Mouse (Mus musculus) frontal cortex, postnatal 36 days (tissue): ENCODE results near the gene Cyp20a1.

Experiments
- DNase-seq, 2 experiments: peaks; one replicate each; pipeline ENCODE4 v3.0.0; 2022; ENCODE audit warnings: low spot score in 2 of 2

Cyp20a1 gene

DNA sequence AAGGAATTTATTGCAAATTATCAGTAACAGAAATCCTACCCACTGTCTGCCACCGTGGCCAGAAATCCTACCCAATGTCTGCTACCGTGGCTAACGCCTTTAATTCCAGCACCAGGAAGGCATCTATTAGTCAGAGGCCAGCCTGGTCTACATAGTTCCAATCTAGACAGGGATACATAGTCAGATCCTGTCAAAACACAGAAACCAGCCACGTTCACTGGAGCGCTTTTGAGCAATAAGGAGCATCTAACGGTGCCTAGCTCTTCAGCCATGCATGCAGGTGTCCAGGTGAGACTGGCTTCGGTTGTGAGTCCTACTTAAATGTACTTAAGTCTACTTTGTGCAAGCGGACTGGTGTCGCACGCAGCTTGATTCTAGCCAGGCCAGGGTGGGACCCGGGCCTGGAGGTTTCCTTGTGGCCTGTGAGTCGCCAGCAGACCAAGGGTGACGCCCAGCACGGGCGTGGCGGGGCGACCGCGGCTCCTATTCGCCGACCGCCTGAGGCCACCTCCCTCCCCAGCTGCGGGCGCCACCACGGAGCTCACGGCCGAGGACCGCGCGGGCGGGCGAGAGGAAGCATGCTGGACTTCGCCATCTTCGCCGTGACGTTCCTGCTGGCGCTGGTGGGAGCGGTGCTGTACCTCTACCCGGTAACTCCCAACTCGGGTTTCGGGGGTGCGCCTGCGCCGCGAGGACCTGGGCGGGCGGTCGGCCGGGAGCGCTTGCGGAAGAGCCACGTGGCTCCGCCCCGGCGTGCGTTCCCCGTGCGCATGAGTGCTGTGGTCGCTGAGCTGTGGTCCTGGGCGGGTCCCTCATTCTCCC is at the start of gene Cyp20a1:
Gene Cyp20a1 (plus strand): TSS at position 516 of the 822 bp plus-strand sequence.
- DNase-seq: peak; percentile 92 to 93

DNA sequence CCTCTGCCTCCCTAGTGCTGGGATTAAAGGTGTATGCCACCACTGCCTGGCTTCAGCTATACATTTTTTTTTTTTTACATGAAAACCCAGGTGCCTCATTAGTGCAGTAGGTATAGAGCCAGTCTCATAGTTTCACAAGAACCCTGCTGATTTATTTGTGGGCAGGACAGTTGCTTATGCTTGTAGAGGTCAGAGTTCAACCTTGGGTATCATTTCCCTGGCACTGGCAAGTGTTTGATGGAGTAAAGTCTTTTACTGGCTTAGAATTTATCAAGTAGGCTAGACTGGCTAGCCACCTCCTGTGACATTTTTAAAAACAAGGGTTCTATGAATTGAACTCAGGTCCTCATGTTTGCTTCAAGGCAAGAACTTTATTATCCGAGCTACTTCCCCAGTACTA is 49.2 kb upstream of the Cyp20a1 start:
- no peak for DNase-seq

- no peak for DNase-seq
These were observed 720 bp downstream of the Cyp20a1 start for GRCm38 (mm10) chr1:60343630-60344455.

- DNase-seq: no peak
These were observed 1.5 kb downstream of the Cyp20a1 start for GRCm38 (mm10) chr1:60344670-60345069.

- no peak for DNase-seq
These were observed 2.6 kb downstream of the Cyp20a1 start for GRCm38 (mm10) chr1:60345712-60346111.

GRCm38 (mm10) chr1:60352786-60353185 is 9.7 kb downstream of the Cyp20a1 start:
- DNase-seq: no peak

- no peak for DNase-seq
These were observed 18.5 kb downstream of the Cyp20a1 start for GRCm38 (mm10) chr1:60361626-60362025.

DNA sequence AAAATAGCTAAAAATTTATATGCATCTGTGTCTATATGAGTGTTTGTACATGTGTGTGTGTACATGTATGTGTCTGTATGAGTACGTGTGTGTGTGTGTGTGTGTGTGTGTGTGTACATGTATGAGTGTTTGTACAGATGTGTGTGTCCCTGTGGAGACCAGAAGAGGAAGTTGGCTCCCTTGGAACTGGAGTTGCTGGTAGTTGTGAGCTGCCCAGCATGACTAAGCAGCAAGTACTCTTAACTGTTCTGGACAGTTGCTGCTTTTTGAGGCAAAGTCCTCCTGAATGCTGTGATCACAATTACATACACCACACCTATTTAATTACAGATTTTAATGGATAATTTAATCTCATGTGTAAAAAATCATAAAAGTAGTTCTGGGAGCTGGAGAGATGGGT is 33.4 kb downstream of the Cyp20a1 start:
- DNase-seq: no peak

DNA sequence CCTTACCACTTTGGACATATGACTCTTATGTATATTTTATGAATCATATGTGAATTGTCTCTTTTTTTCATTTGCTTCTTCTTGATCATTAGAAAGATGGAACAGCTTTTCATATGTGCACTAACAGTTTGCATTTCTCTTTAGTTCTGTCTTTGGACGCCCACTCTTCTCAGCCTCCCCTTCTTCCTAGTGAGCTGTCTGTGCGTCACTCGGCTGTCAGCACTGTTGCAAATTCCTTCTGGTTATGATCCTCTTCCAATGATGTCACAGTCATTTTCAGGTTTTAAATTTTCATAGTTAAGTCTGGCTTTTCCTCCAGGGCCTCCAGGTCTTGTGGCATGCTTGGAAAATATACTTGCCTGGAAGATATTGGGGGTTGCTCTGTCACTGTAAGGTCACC is 38.8 kb downstream of the Cyp20a1 start:
- DNase-seq: peak in 1 of 2 experiments; percentile 35

GRCm38 (mm10) chr1:60404848-60405247 is 61.7 kb downstream of the Cyp20a1 start:
- no peak for DNase-seq

GRCm38 (mm10) chr1:60408501-60409167 is 65.5 kb downstream of the Cyp20a1 start:
- DNase-seq: no peak

DNA sequence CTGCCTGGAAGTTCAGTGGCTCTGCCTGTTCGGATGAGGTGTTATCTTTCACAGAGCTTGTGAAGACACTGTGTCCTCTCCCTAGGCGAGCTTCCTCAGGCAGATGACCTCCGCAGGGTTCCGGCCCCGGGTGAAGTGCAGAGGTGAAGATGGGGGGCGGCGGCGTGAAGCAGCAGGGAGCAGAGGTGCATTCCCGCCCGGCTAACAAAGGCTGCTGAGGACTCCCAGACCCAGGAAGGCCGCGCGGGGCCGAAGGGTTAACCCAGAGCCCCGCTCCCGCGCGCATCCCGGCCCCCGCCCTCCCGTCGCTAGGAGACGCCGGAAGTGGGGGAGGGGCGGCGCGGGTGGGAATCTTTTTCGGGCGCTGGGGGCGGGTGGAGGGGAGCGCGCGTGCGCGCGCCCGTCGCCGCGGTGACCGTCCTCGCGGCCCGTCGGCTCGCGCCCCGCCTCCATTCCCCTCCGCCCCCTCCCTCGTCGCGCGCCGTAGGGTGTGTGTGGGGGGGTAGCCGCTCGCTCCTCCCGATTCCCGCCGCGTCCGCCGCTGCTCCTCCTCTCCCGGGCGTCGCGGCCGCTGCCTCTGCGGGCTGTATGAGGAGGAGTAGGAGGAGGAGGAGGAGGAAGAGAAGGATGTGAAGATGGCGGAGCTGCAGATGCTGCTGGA is 66.2 kb downstream of the Cyp20a1 start, which contains the start of gene Abi2:
Gene Abi2 (plus strand): TSS at position 452 of the 661 bp plus-strand sequence.
- DNase-seq: peak; percentile 88 to 90

DNA sequence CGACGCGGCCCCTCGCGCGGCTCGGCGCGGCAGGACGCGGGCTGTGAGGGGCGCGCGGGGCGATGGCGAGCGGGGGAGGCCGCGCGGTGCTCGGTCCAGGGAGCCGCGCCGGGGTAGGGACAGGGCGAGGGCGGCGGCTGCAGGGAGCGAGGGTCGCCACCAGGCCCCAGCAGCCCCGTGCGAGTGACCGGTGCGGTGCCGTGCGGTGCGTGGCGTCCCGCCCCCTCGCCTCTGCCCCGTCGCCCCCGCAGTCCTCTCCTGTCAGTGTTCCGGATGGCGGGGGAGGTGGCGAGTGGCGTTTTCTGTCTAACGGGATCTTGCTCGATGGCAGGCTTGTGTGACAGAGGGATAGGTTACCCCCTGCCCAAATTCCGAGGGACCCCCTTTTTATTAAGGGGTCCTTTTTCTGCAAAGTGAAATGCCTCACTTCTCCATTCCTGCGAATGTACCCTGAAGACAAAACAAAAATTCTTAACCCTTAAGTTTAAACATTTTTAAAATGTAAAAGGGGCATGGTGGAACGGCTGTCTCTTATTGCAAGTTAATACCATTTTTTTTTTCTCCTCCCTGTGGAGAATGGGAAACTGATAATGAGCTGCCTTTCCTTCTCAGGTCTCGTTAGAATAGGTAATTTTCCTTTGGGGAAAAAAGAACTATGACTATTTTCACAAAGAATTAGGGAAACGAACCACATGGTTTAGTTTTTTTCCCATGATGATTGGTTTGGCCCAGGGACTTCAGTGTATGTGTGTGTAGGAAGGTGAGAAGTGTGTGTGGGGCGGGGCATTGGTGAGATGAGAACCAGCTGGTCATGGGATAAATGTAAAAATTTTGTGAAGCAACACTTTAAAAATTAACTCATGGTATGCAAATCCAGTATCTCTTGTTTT is 67.0 kb downstream of the Cyp20a1 start:
- peak; percentile 43 to 79 for DNase-seq

GRCm38 (mm10) chr1:60416724-60417123 is 73.6 kb downstream of the Cyp20a1 start:
- no peak for DNase-seq

DNA sequence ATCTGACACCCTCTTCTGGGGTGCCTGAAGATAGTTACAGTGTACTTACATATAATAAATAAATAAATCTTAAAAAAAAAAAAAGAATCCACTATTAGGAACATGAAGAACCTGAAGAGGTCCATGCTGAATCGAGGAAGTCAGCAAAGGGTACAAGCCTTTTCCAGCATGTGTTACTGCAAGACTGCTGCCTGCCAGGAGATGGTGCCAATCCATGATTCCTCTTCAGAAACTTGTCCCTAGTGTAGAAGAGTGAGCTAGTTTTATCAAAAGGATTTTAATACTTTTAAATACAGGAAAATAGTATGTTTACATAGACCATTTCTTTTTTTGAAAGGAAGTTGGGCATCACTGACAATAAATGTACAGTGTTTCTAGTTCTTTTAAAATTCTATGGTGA is 80.8 kb downstream of the Cyp20a1 start:
- no peak for DNase-seq

GRCm38 (mm10) chr1:60428341-60428740 is 85.2 kb downstream of the Cyp20a1 start:
- no peak for DNase-seq

DNA sequence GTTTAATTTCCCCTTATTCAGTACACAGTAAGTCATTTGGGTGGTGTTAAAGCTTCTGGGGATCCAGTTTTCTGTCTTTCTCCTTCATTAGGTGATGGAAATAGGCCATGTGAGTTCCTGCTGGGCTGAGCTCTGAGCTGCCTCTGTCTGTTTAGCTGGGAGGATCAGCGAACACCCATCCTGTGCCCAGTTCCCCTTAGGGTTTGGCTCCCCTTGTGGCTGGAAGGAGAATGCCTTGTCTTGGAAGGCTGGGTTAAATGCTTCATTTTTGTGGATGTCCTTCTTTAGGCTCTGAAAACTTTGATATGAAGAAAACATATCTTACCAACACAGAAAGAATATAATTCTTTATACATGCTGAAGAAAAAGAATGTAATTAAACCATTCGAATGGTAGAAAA is 85.8 kb downstream of the Cyp20a1 start:
- no peak for DNase-seq

- no peak for DNase-seq
These were observed 88.4 kb downstream of the Cyp20a1 start for GRCm38 (mm10) chr1:60431531-60431930.

DNA sequence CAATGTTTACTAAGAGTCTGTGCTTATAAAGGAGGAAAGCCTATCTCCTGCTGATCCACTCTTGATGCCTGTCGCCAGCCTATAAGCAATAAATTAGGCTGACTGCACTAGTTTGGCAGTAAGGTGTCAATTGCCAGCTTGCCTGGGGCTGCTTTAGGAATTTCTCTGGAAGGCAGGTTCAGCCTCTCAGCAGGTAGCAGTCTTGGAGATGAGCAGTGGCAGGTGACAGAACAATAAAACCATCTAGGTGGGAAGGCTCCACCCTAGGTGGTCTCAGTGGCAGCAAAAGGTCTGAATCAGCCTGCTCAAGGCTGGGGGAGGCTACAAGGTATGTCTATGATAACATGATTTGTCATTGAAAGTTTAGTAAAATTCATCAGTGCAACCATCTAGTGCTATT is 89.4 kb downstream of the Cyp20a1 start:
- no peak for DNase-seq
